ENCODE assay signal across 14 mouse cellular contexts in genomic region chr7:75194158-75194918, GRCm38 (mm10).
DNase-seq lines count a peak whose midpoint lies in the region; ATAC-seq lines count a peak whose summit lies in the region.
"Had no signal": no experiment of that assay in that cellular context is flagged by ENCODE, and none has a peak within 500 bp of the region (broad histone marks: within the 10 kb centered on the region; RNA-seq: fewer than 3 reads in every experiment).

No protein-coding gene starts in this region.

- no peak overlapping the region for H3K9ac ChIP-seq in forebrain, embryonic 11.5 days (ENCODE audit: low read length)
- H3K9ac ChIP-seq in forebrain, embryonic 14.5 days (ENCODE audit: low read length) = no peak overlapping the region
- no peak overlapping the region for H3K9ac ChIP-seq in kidney, embryonic 16.5 days (replicated peaks; ENCODE audit: low read length)
- H3K9ac ChIP-seq in embryonic facial prominence, embryonic 13.5 days = no peak overlapping the region

- no peaks in the 10 kb centered on the region for H3K36me3 ChIP-seq in forebrain, embryonic 11.5 days (ENCODE audit: control insufficient read depth, insufficient read depth, low read length)
- no peaks in the 10 kb centered on the region for H3K36me3 ChIP-seq in forebrain, embryonic 14.5 days (ENCODE audit: control insufficient read depth, insufficient read depth, low read length)
- H3K36me3 ChIP-seq in kidney, embryonic 16.5 days (ENCODE audit: insufficient read depth, low read length) = no peaks in the 10 kb centered on the region
- no peaks in the 10 kb centered on the region for H3K36me3 ChIP-seq in embryonic facial prominence, embryonic 13.5 days

- H3K4me2 ChIP-seq in forebrain, embryonic 11.5 days (ENCODE audit: low read depth, low read length, severe bottlenecking) = no peak overlapping the region
- no peak overlapping the region for H3K4me2 ChIP-seq in forebrain, embryonic 14.5 days (ENCODE audit: low read length)
- H3K4me2 ChIP-seq in kidney, embryonic 16.5 days (replicated peaks; ENCODE audit: low read depth, low read length) = no peak overlapping the region
- H3K4me2 ChIP-seq in embryonic facial prominence, embryonic 13.5 days = no peak overlapping the region

- ATAC-seq in forebrain, embryonic 11.5 days (replicated peaks; ENCODE audit: low FRiP score) = 0 out of 2 replicates have a peak, but pooled peaks have one; percentile 39
- ATAC-seq in forebrain, embryonic 14.5 days = no peak
- peak; percentile 39; the same call in 1 of the 2 replicates for ATAC-seq in kidney, embryonic 16.5 days (ENCODE audit: low FRiP score, low TSS enrichment)
- peak; percentile 76 for ATAC-seq in embryonic facial prominence, embryonic 13.5 days (ENCODE audit: insufficient number of reproducible peaks, insufficient read depth, low FRiP score, low TSS enrichment, low read depth)
- ATAC-seq in megakaryocyte progenitor cell, adult 5-6 weeks (replicated peaks; ENCODE audit: poor library complexity) = 0 out of 2 replicates have a peak, but pooled peaks have one; percentile 20
- no peak for ATAC-seq in inflammation-experienced regulatory T-cells, adult 6 months

- H3K27me3 ChIP-seq in forebrain, embryonic 11.5 days (ENCODE audit: control insufficient read depth, insufficient read depth, low read length) = no peaks in the 10 kb centered on the region
- H3K27me3 ChIP-seq in forebrain, embryonic 14.5 days (replicated peaks; ENCODE audit: control insufficient read depth, insufficient read depth, low read length) = no peaks in the 10 kb centered on the region
- H3K27me3 ChIP-seq in kidney, embryonic 16.5 days (ENCODE audit: insufficient read depth, low read length) = no peaks in the 10 kb centered on the region
- no peaks in the 10 kb centered on the region for H3K27me3 ChIP-seq in embryonic facial prominence, embryonic 13.5 days

- no peaks in the 10 kb centered on the region for H3K9me3 ChIP-seq in forebrain, embryonic 11.5 days (ENCODE audit: control insufficient read depth, low read length)
- no peaks in the 10 kb centered on the region for H3K9me3 ChIP-seq in forebrain, embryonic 14.5 days (replicated peaks; ENCODE audit: control insufficient read depth, low read length)
- no peaks in the 10 kb centered on the region for H3K9me3 ChIP-seq in kidney, embryonic 16.5 days (ENCODE audit: low read length)
- no peaks in the 10 kb centered on the region for H3K9me3 ChIP-seq in embryonic facial prominence, embryonic 13.5 days

- H3K4me1 ChIP-seq in forebrain, embryonic 11.5 days (replicated peaks; ENCODE audit: control insufficient read depth, insufficient read depth, low read length) = no peaks in the 10 kb centered on the region
- no peaks in the 10 kb centered on the region for H3K4me1 ChIP-seq in forebrain, embryonic 14.5 days (ENCODE audit: control insufficient read depth, insufficient read depth, low read length)
- no peaks in the 10 kb centered on the region for H3K4me1 ChIP-seq in kidney, embryonic 16.5 days (ENCODE audit: insufficient read depth, low read length)
- no peaks in the 10 kb centered on the region for H3K4me1 ChIP-seq in embryonic facial prominence, embryonic 13.5 days

- H3K27ac ChIP-seq in forebrain, embryonic 11.5 days (ENCODE audit: low read depth, low read length) = no peak overlapping the region
- H3K27ac ChIP-seq in forebrain, embryonic 14.5 days (ENCODE audit: low read depth, low read length) = no peak overlapping the region
- no peak overlapping the region for H3K27ac ChIP-seq in kidney, embryonic 16.5 days (ENCODE audit: low read length)
- H3K27ac ChIP-seq in embryonic facial prominence, embryonic 13.5 days = no peak overlapping the region
- H3K27ac ChIP-seq: heart, adult 2 months had no signal

- no peak overlapping the region for H3K4me3 ChIP-seq in forebrain, embryonic 11.5 days (ENCODE audit: low read depth, low read length)
- H3K4me3 ChIP-seq in forebrain, embryonic 14.5 days (ENCODE audit: low read depth, low read length) = no peak overlapping the region
- no peak overlapping the region for H3K4me3 ChIP-seq in kidney, embryonic 16.5 days (ENCODE audit: low read length)
- no peak overlapping the region for H3K4me3 ChIP-seq in embryonic facial prominence, embryonic 13.5 days
- H3K4me3 ChIP-seq: heart, adult 2 months; myocyte had no signal

- WGBS in forebrain, embryonic 11.5 days = 97% methylated on average over 4 of the region's 4 CpGs
- 93% methylated on average over 4 of the region's 4 CpGs for WGBS in forebrain, embryonic 14.5 days
- 92% methylated on average over 4 of the region's 4 CpGs for WGBS in kidney, embryonic 16.5 days
- WGBS in embryonic facial prominence, embryonic 13.5 days = 93% methylated on average over 4 of the region's 4 CpGs

- DNase-seq in forebrain, embryonic 11.5 days (ENCODE audit: low spot score) = no peak
- no peak for DNase-seq in forebrain, embryonic 14.5 days (ENCODE audit: low spot score)
- DNase-seq in kidney, postnatal 25 days = no peak
- no peak for DNase-seq in cerebellum, adult 9-10 months
- DNase-seq: adrenal gland, postnatal 25 days; heart, adult 2 months; lung, adult 2 months; retina, postnatal 1 day; thymus, adult 2 months had no signal

Comparison
In these comparisons a context has a peak if more than half of its experiments do, and no peak if none do; other contexts are left out.
1. ATAC-seq: peak in forebrain, embryonic 11.5 days (single experiment), kidney, embryonic 16.5 days (single experiment), embryonic facial prominence, embryonic 13.5 days (single experiment) and megakaryocyte progenitor cell, adult 5-6 weeks (single experiment); none in forebrain, embryonic 14.5 days (single experiment) and inflammation-experienced regulatory T-cells, adult 6 months (single experiment).